Mouse (Mus musculus): Measurements from ENCODE around the gene Sugp1.

GRCm38 (mm10) chr8:70099276-70099675 is 56.7 kb downstream of the Sugp1 start:
- no peak for TF ChIP-seq CTCF (IDR thresholded peaks at IDR 0.05; ENCODE audit: low read depth, low read length)
- no peak for TF ChIP-seq POLR2A (IDR thresholded peaks at IDR 0.05; ENCODE audit: insufficient read depth, low read length)
- TF ChIP-seq EP300 (IDR thresholded peaks at IDR 0.05; ENCODE audit: insufficient read depth, low read depth, low read length): no peak
